7 mouse cellular contexts compared by ENCODE assay signal in genomic region chr12:12941661-12942363, GRCm38 (mm10). TPM values are rescaled to one million over a fixed set of nuclear protein-coding genes. Genes with fewer than 3 reads are reported as not detected.
A peak's percentile ranks its signal among the peaks of the same experiment; 100 is the strongest.
DNase-seq lines count a peak whose midpoint lies in the region; ATAC-seq and TF ChIP-seq lines count a peak whose summit lies in the region.

Mycn (minus strand) TSS chr12:12941914.

- H3K9me3 ChIP-seq in intestine, embryonic 14.5 days (ENCODE audit: control insufficient read depth, low read length) = no peaks in the 10 kb centered on the region
- no peaks in the 10 kb centered on the region for H3K9me3 ChIP-seq in midbrain, embryonic 11.5 days (ENCODE audit: control insufficient read depth, low read length)

- H3K4me1 ChIP-seq in cortical plate, adult 2 months (ENCODE audit: control insufficient read depth, insufficient read depth, low read length) = peaks cover 3% of the 10 kb centered on the region; the same call in 1 of the 2 replicates
- H3K4me1 ChIP-seq in intestine, embryonic 14.5 days (replicated peaks; ENCODE audit: control insufficient read depth, insufficient read depth, low read length) = peaks cover 8% of the 10 kb centered on the region; the same call in 1 of the 2 replicates
- H3K4me1 ChIP-seq in midbrain, embryonic 11.5 days (ENCODE audit: control insufficient read depth, insufficient read depth, low read length) = peaks cover 18% of the 10 kb centered on the region

- H3K27me3 ChIP-seq in intestine, embryonic 14.5 days (replicated peaks; ENCODE audit: control insufficient read depth, insufficient read depth, low read length) = no peaks in the 10 kb centered on the region
- no peaks in the 10 kb centered on the region for H3K27me3 ChIP-seq in midbrain, embryonic 11.5 days (ENCODE audit: control insufficient read depth, insufficient read depth, low read length)

- TF ChIP-seq POLR2A in cortical plate, adult 2 months (IDR thresholded peaks at IDR 0.05; ENCODE audit: extremely low read depth, insufficient read depth, low read length) = peak; percentile 62; the same call in 1 of the 2 replicates

- ATAC-seq in intestine, embryonic 14.5 days (replicated peaks; ENCODE audit: low FRiP score, low TSS enrichment, low read depth) = peak; percentile 82
- peak; percentile 84 for ATAC-seq in midbrain, embryonic 11.5 days (ENCODE audit: low FRiP score)

- intact Hi-C loops in left cerebral cortex, postnatal 36 days (cut with DNase I) = loop anchor here (1.0 to 5.0 kb wide), 5 partner anchors 160 to 521 kb away; no protein-coding TSS in a partner anchor

- H3K4me2 ChIP-seq in intestine, embryonic 14.5 days (ENCODE audit: low read length) = peak within 1 kb of the TSS; percentile 80
- H3K4me2 ChIP-seq in midbrain, embryonic 11.5 days = peak within 1 kb of the TSS; percentile 94

- TF ChIP-seq CTCF in cortical plate, adult 2 months (IDR thresholded peaks at IDR 0.05; ENCODE audit: extremely low read depth, insufficient read depth, low read length) = no peak

- peaks cover 8% of the 10 kb centered on the region for H3K36me3 ChIP-seq in intestine, embryonic 14.5 days (ENCODE audit: control insufficient read depth, insufficient read depth, low read length)
- H3K36me3 ChIP-seq in midbrain, embryonic 11.5 days (ENCODE audit: control insufficient read depth, insufficient read depth, low read length) = peaks cover 8% of the 10 kb centered on the region; the same call in 1 of the 2 replicates

- H3K9ac ChIP-seq in intestine, embryonic 14.5 days (ENCODE audit: low read length) = peak within 1 kb of the TSS; percentile 62
- peak within 1 kb of the TSS; percentile 93 for H3K9ac ChIP-seq in midbrain, embryonic 11.5 days (ENCODE audit: low read length)

- peak; percentile 88 for DNase-seq in adrenal gland, postnatal 14 days
- DNase-seq in gastrocnemius, postnatal 25 days = peak; percentile 68
- DNase-seq in intestine, embryonic 14.5 days (ENCODE audit: low spot score) = peak; percentile 92
- peak; percentile 75 to 76 for DNase-seq in left cerebral cortex, postnatal 36 days (ENCODE audit: low spot score in 2 of 2)
- DNase-seq in midbrain, embryonic 11.5 days (ENCODE audit: low spot score, missing footprints) = peak; percentile 99
- DNase-seq in spleen, postnatal 4 days (ENCODE audit: low spot score in 2 of 2) = peak; percentile 47 to 69

- WGBS in intestine, embryonic 14.5 days = under 1% methylated on average over 37 of the region's 38 CpGs
- WGBS in midbrain, embryonic 11.5 days = 1% methylated on average over 28 of the region's 38 CpGs

- H3K4me3 ChIP-seq in cortical plate, adult 2 months (ENCODE audit: insufficient read depth, low read length) = peak within 1 kb of the TSS; percentile 72
- H3K4me3 ChIP-seq in intestine, embryonic 14.5 days (ENCODE audit: low read depth, low read length) = peak within 1 kb of the TSS; percentile 75
- H3K4me3 ChIP-seq in midbrain, embryonic 11.5 days (ENCODE audit: low read depth, low read length) = peak within 1 kb of the TSS; percentile 73

- peak within 1 kb of the TSS; percentile 12; the same call in 1 of the 2 replicates for H3K27ac ChIP-seq in cortical plate, adult 2 months (ENCODE audit: insufficient read depth, low read length)
- peak within 1 kb of the TSS; percentile 83 for H3K27ac ChIP-seq in intestine, embryonic 14.5 days (ENCODE audit: low read depth)
- peak within 1 kb of the TSS; percentile 91 for H3K27ac ChIP-seq in midbrain, embryonic 11.5 days (ENCODE audit: low read depth, low read length)

RNA-seq across cellular contexts. Expression of gene Mycn, which starts in this region (rescaled TPM):
- 7.8 and 7.9 TPM in 2 replicates for total RNA-seq in adrenal gland, postnatal 14 days (2021)
- polyA plus RNA-seq in cortical plate, adult 2 months (2012; rRNA removed) = 9.5 and 10.9 TPM in 2 replicates
- under 1 TPM; 0.74 to 0.80 TPM for total RNA-seq in gastrocnemius, postnatal 25 days (2021)
- 78.2 and 78.3 TPM in 2 replicates for polyA plus RNA-seq in intestine, embryonic 14.5 days (2014; fragmentation: Nextera tagmentation; extraction: Ambion mirVana)
- 10 to 100 TPM in 1 of 2 experiments, 1 to 10 TPM in 1; 9.8 to 12.7 TPM for total RNA-seq in left cerebral cortex, postnatal 36 days (2021)
- 86.8 and 99.1 TPM in 2 replicates for polyA plus RNA-seq in midbrain, embryonic 11.5 days (2014; fragmentation: Nextera tagmentation; extraction: Ambion mirVana)

Comparison
In these comparisons a context has a peak if more than half of its experiments do, and no peak if none do; other contexts are left out.
1. Peak in every context shown above with its lines: DNase-seq, ATAC-seq, H3K4me3 ChIP-seq and H3K27ac ChIP-seq.
2. Peak in DNase-seq in gastrocnemius, postnatal 25 days; RNA of the gene not detected or under 1 TPM.
3. H3K27ac ChIP-seq: peak in every context shown above with its lines; median percentile 91 in midbrain, embryonic 11.5 days; 83 in intestine, embryonic 14.5 days; 12 in cortical plate, adult 2 months.